Mouse (Mus musculus): ENCODE measurements at regions not wholly inside any gene's neighbourhood (a gene's known extent, or its start where the extent isn't known, plus 50 kb on each side); places are given as distances from the start of the nearest gene placed in this dataset.

GRCm38 (mm10) chr8:104027161-104027821 is 74.1 kb upstream of the Cdh5 start:
- no peak for ATAC-seq (replicated peaks in 1 of 2; ENCODE audit: insufficient read depth in 1 of 2, low FRiP score in 2 of 2, low TSS enrichment in 1 of 2, low read depth in 1 of 2, poor library complexity in 2 of 2, severe bottlenecking in 2 of 2)

- peak; percentile 64 to 80; a peak in 2 of 4 replicates for ATAC-seq (replicated peaks in 1 of 2; ENCODE audit: insufficient read depth in 1 of 2, low FRiP score in 2 of 2, low TSS enrichment in 1 of 2, low read depth in 1 of 2, poor library complexity in 2 of 2, severe bottlenecking in 2 of 2)
These were observed 72.8 kb upstream of the Cdh5 start for GRCm38 (mm10) chr8:104028626-104029025.

- ATAC-seq (replicated peaks in 1 of 2; ENCODE audit: insufficient read depth in 1 of 2, low FRiP score in 2 of 2, low TSS enrichment in 1 of 2, low read depth in 1 of 2, poor library complexity in 2 of 2, severe bottlenecking in 2 of 2), result no peak
These were observed 69.2 kb upstream of the Cdh5 start for GRCm38 (mm10) chr8:104032179-104032578.

GRCm38 (mm10) chr8:104033148-104033547 is 68.3 kb upstream of the Cdh5 start:
- no peak for ATAC-seq (replicated peaks in 1 of 2; ENCODE audit: insufficient read depth in 1 of 2, low FRiP score in 2 of 2, low TSS enrichment in 1 of 2, low read depth in 1 of 2, poor library complexity in 2 of 2, severe bottlenecking in 2 of 2)

GRCm38 (mm10) chr8:104034286-104034685 is 67.1 kb upstream of the Cdh5 start:
- ATAC-seq (replicated peaks in 1 of 2; ENCODE audit: insufficient read depth in 1 of 2, low FRiP score in 2 of 2, low TSS enrichment in 1 of 2, low read depth in 1 of 2, poor library complexity in 2 of 2, severe bottlenecking in 2 of 2), result no peak

- ATAC-seq (replicated peaks in 1 of 2; ENCODE audit: insufficient read depth in 1 of 2, low FRiP score in 2 of 2, low TSS enrichment in 1 of 2, low read depth in 1 of 2, poor library complexity in 2 of 2, severe bottlenecking in 2 of 2), result no peak
These were observed 64.6 kb upstream of the Cdh5 start for GRCm38 (mm10) chr8:104036580-104037477.

GRCm38 (mm10) chr8:104037611-104038010 is 63.8 kb upstream of the Cdh5 start:
- ATAC-seq (replicated peaks in 1 of 2; ENCODE audit: insufficient read depth in 1 of 2, low FRiP score in 2 of 2, low TSS enrichment in 1 of 2, low read depth in 1 of 2, poor library complexity in 2 of 2, severe bottlenecking in 2 of 2), result no peak

- peak; percentile 65 to 76 for ATAC-seq (replicated peaks in 1 of 2; ENCODE audit: insufficient read depth in 1 of 2, low FRiP score in 2 of 2, low TSS enrichment in 1 of 2, low read depth in 1 of 2, poor library complexity in 2 of 2, severe bottlenecking in 2 of 2)
These were observed 61.9 kb upstream of the Cdh5 start for GRCm38 (mm10) chr8:104039526-104039925.

- ATAC-seq (replicated peaks in 1 of 2; ENCODE audit: insufficient read depth in 1 of 2, low FRiP score in 2 of 2, low TSS enrichment in 1 of 2, low read depth in 1 of 2, poor library complexity in 2 of 2, severe bottlenecking in 2 of 2), result no peak
These were observed 59.9 kb upstream of the Cdh5 start for GRCm38 (mm10) chr8:104041522-104041921.

- ATAC-seq (replicated peaks in 1 of 2; ENCODE audit: insufficient read depth in 1 of 2, low FRiP score in 2 of 2, low TSS enrichment in 1 of 2, low read depth in 1 of 2, poor library complexity in 2 of 2, severe bottlenecking in 2 of 2), result peak; percentile 47 to 65; a peak in 3 of 4 replicates
These were observed 59.0 kb upstream of the Cdh5 start for GRCm38 (mm10) chr8:104042434-104042833.

GRCm38 (mm10) chr8:104048037-104048436 is 53.4 kb upstream of the Cdh5 start:
- ATAC-seq (replicated peaks in 1 of 2; ENCODE audit: insufficient read depth in 1 of 2, low FRiP score in 2 of 2, low TSS enrichment in 1 of 2, low read depth in 1 of 2, poor library complexity in 2 of 2, severe bottlenecking in 2 of 2), result no peak

- ATAC-seq (replicated peaks in 1 of 2; ENCODE audit: insufficient read depth in 1 of 2, low FRiP score in 2 of 2, low TSS enrichment in 1 of 2, low read depth in 1 of 2, poor library complexity in 2 of 2, severe bottlenecking in 2 of 2), result no peak
These were observed 52.2 kb upstream of the Cdh5 start for GRCm38 (mm10) chr8:104049181-104049580.

GRCm38 (mm10) chr8:104050694-104051539 is 50.5 kb upstream of the Cdh5 start:
- ATAC-seq (replicated peaks in 1 of 2; ENCODE audit: insufficient read depth in 1 of 2, low FRiP score in 2 of 2, low TSS enrichment in 1 of 2, low read depth in 1 of 2, poor library complexity in 2 of 2, severe bottlenecking in 2 of 2), result peak; percentile 75 to 86; a peak in 3 of 4 replicates

GRCm38 (mm10) chr8:104051540-104051882 is 49.9 kb upstream of the Cdh5 start:
- ATAC-seq (replicated peaks in 1 of 2; ENCODE audit: insufficient read depth in 1 of 2, low FRiP score in 2 of 2, low TSS enrichment in 1 of 2, low read depth in 1 of 2, poor library complexity in 2 of 2, severe bottlenecking in 2 of 2), result no peak

Data from hematopoietic stem cell, adult 5-6 weeks (primary cell).